Mouse (Mus musculus) stomach, postnatal 0 days (tissue): ENCODE results near the gene Fgf14. TPM values are rescaled to one million over a fixed set of nuclear protein-coding genes. Genes with fewer than 3 reads are reported as not detected.

Experiments
- ATAC-seq: fragments of 200-750 bp; cut with Nextera tagmentation; 2 replicates; pipeline ENCODE4 v1.8.0; 2017; ENCODE audit not compliant: low FRiP score, low TSS enrichment
- DNase-seq: peaks from one replicate; pipeline ENCODE4 v3.0.0-alpha.2; 2016; ENCODE audit warnings: low spot score
- H3K27ac ChIP-seq: fragments of 300-500 bp; sonication (generic); replicated peaks from 2 replicates; pipeline ENCODE4 v1.5.1; 2014; ENCODE audit warnings: mild to moderate bottlenecking, control low read depth
- H3K27me3 ChIP-seq: fragments of 300-500 bp; sonication (generic); 2 replicates; pipeline ENCODE4 v1.6.1; 2014; ENCODE audit warnings: low read length; ENCODE audit not compliant: control insufficient read depth, insufficient read depth
- H3K36me3 ChIP-seq: fragments of 300-500 bp; sonication (generic); 2 replicates; pipeline ENCODE4 v1.6.1; 2014; ENCODE audit warnings: low read length, mixed read lengths; ENCODE audit not compliant: control insufficient read depth, insufficient read depth
- H3K4me1 ChIP-seq: fragments of 300-500 bp; sonication (generic); replicated peaks from 2 replicates; pipeline ENCODE4 v1.6.1; 2014; ENCODE audit warnings: antibody characterized with exemption; ENCODE audit not compliant: control insufficient read depth, insufficient read depth
- H3K4me2 ChIP-seq: fragments of 300-500 bp; sonication (generic); replicated peaks from 2 replicates; pipeline ENCODE4 v1.6.1; 2014; ENCODE audit warnings: low read depth, mild to moderate bottlenecking, control low read depth, moderate library complexity
- H3K4me3 ChIP-seq: fragments of 300-500 bp; sonication (generic); 2 replicates; pipeline ENCODE4 v1.5.1; 2014; ENCODE audit warnings: low read depth, low read length, control low read depth
- H3K9ac ChIP-seq: fragments of 300-500 bp; sonication (generic); 2 replicates; pipeline ENCODE4 v1.6.1; 2014; ENCODE audit warnings: mild to moderate bottlenecking, low read length, control low read depth, mixed read lengths
- H3K9me3 ChIP-seq: fragments of 300-500 bp; sonication (generic); 2 replicates; pipeline ENCODE4 v1.6.1; 2016; ENCODE audit warnings: low read length; ENCODE audit not compliant: control insufficient read depth
- CTCF ChIP-seq: IDR thresholded peaks from 2 replicates; pipeline ENCODE4 v1.5.1; 2016; ENCODE audit warnings: antibody characterized with exemption, low read depth, mild to moderate bottlenecking, moderate library complexity
- EP300 ChIP-seq: optimal IDR thresholded peaks from 2 replicates; pipeline ENCODE3; 2016; ENCODE audit warnings: antibody characterized with exemption
- WGBS: fragments of 180-500 bp; shearing (Covaris S2); extraction: QIAGEN DNeasy Blood & Tissue Kit; methylation state at CpG from one replicate; pipeline ENCODE4 v1.1.7; 2014; 5-methylcytosine and 5-hydroxymethylcytosine counted together
- polyA plus RNA-seq: library from polyadenylated mRNA; unstranded; fragments of >200 nt; fragmentation: Nextera tagmentation; extraction: Ambion mirVana; gene quantifications from 2 replicates; pipeline ENCODE4 v1.2.1, GENCODE M21; 2015

Fgf14 gene
- polyA plus RNA-seq, 1 experiment from 2014 or later = 1.3 TPM

DNA sequence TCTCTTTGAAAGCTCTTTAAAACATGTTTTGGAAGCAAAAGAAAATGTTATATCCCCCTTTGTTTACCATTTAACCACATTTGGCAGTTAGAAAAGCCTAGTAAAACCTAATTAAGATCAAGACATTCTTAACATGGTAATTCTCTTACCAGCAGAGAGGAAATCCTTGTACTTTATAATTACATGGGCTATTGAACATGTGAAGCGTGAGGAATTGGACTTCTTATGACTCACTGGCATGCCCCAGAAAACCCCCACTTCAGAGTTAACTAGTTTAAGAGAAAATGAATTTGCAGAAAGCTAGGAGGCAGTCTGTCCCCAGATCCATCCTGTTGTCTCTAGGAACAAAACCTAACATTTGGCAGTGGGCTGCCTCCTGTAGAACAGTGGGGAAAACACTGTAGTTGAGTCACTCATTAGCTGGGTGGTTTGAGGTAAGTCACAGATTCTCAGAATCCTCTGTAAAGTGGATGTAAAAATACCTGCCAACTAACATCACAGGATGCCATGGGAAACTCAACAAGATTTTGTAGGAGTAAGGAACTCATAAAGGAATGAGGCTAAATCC lies 513.2 kb downstream of the Fgf14 start:
- H3K27ac ChIP-seq = no peak overlapping the region
- H3K4me1 ChIP-seq = no peaks in the 10 kb centered on the region
- 75% methylated on average over 1 of the region's 1 CpGs for WGBS
- TF ChIP-seq EP300 = no peak
- TF ChIP-seq CTCF = no peak
- no peaks in the 10 kb centered on the region for H3K27me3 ChIP-seq
- H3K4me3 ChIP-seq = no peak overlapping the region
- no peak overlapping the region for H3K9ac ChIP-seq
- H3K36me3 ChIP-seq = no peaks in the 10 kb centered on the region
- DNase-seq (no peak), ATAC-seq (no peak)
- no peaks in the 10 kb centered on the region for H3K9me3 ChIP-seq
- no peak overlapping the region for H3K4me2 ChIP-seq

DNA sequence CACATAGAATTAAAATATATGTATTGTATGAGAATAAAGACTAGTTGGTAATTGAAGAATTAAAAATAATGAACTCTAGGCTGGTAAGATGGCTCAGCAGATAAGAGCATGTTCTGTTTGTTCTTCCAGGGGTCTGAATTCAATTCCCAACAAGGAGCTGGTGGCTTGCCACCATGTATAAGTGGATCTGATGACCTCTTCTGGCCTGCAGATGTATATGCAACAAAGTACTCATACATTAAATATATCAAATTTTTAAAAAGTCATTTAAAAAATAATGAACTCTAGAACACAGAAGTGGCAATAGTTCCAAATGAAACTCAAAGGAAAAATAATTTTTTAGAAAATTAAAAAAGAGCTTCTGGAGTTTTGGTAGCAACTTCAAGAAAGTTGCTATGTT lies 529.5 kb downstream of the Fgf14 start:
- no peak overlapping the region for H3K27ac ChIP-seq
- ATAC-seq (no peak), DNase-seq (no peak)

DNA sequence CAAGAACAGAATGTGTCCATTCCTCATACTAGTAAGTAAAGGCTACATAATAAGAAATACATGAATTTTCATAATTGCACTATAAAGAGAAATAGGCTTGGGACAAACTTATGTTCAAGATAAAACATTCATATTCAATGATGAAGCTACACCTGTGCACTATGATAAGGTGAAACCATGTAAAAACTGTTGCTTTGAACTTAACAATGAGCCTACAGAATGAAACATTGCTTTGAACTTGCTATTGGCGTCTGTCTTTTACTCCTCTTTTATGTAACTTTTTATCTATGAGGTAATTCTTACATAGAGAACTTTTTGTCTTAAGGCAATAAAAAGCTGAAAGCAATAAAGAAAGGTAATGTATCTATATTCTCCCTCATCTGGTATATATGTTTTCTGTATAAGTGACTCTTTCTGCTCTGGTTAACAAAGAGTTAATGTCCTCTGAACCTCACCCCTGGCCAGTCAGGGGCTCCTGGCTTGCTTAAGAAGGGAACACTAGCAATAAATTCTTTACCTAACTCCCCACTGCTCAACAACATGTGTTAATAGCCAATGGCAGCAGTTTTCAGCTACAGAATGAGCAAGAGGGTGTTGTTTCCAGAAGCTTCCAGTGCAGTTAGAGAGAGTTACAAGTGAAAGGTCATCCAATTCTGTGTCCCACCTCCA lies 569.6 kb downstream of the Fgf14 start:
- Histone ChIP-seq H3K9ac (no peak overlapping the region), H3K36me3 (no peaks in the 10 kb centered on the region), H3K9me3 (no peaks in the 10 kb centered on the region), H3K4me1 (no peaks in the 10 kb centered on the region), H3K4me3 (no peak overlapping the region), H3K4me2 (no peak overlapping the region), H3K27me3 (no peaks in the 10 kb centered on the region), H3K27ac (no peak overlapping the region)
- ATAC-seq = no peak
- 73% methylated on average over 1 of the region's 1 CpGs for WGBS
- no peak for DNase-seq
- TF ChIP-seq EP300 (no peak), CTCF (no peak)

More for the DNA sequence above, 529.5 kb downstream of the Fgf14 start:
- TF ChIP-seq EP300 (no peak), CTCF (peak; percentile 38; the same call in 1 of the 2 replicates)
- H3K4me1 ChIP-seq = no peaks in the 10 kb centered on the region
- no peak overlapping the region for H3K9ac ChIP-seq
- H3K36me3 ChIP-seq = no peaks in the 10 kb centered on the region
- H3K27me3 ChIP-seq = no peaks in the 10 kb centered on the region
- no peaks in the 10 kb centered on the region for H3K9me3 ChIP-seq
- no peak overlapping the region for H3K4me2 ChIP-seq
- H3K4me3 ChIP-seq = no peak overlapping the region

DNA sequence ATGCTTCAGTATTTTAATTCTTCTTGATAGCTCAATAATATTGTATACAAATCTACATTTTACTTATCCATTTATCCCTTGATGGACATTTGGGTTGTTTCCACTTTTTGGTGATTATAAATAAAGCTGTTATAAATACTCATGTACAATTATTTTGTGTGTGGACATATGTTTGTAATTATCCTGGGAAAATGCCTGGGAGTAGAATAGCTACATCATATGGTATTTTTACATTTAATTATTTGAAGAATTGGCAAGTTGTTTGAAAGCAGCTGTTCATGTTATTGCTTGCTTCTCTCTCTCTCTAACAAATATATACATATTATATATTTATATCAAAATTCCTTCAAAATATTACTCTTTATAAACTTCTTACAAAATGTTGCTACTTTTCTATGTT lies 593.8 kb downstream of the Fgf14 start:
- TF ChIP-seq CTCF = no peak
- no peak for TF ChIP-seq EP300
- Histone ChIP-seq H3K9ac (no peak overlapping the region), H3K4me1 (no peaks in the 10 kb centered on the region)

DNA sequence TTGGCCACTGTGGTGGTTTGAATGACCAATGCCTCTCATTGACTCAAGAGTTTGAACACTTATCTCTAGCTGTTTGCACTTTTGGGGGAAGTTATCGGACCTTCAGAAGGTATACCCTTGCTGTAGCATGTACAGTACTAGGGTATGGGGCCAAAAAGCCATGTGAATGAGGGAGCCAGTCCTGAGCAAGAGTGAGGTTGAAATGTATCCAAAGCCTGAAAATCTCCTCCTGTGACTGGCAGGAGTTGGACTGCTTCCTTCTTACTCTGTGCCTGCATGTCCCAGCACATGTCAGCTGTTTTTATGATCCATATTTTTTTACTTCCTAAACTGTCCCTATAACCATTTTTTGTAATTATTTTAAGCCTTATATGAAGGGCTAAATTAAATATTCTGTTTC lies 632.9 kb downstream of the Fgf14 start:
- no peak overlapping the region for H3K9ac ChIP-seq
- no peaks in the 10 kb centered on the region for H3K4me1 ChIP-seq
- no peak overlapping the region for H3K4me3 ChIP-seq
- 67% methylated on average over 1 of the region's 1 CpGs for WGBS
- ATAC-seq (no peak), DNase-seq (no peak)
- no peaks in the 10 kb centered on the region for H3K27me3 ChIP-seq
- H3K36me3 ChIP-seq = no peaks in the 10 kb centered on the region
- H3K4me2 ChIP-seq = no peak overlapping the region
- H3K9me3 ChIP-seq = no peaks in the 10 kb centered on the region
- no peak overlapping the region for H3K27ac ChIP-seq
- TF ChIP-seq EP300 (no peak), CTCF (no peak)

More for the DNA sequence above, 593.8 kb downstream of the Fgf14 start:
- H3K27me3 ChIP-seq = no peaks in the 10 kb centered on the region
- no peaks in the 10 kb centered on the region for H3K9me3 ChIP-seq
- ATAC-seq (no peak), DNase-seq (no peak)
- no peaks in the 10 kb centered on the region for H3K36me3 ChIP-seq
- no peak overlapping the region for H3K27ac ChIP-seq
- H3K4me2 ChIP-seq = no peak overlapping the region
- no peak overlapping the region for H3K4me3 ChIP-seq

DNA sequence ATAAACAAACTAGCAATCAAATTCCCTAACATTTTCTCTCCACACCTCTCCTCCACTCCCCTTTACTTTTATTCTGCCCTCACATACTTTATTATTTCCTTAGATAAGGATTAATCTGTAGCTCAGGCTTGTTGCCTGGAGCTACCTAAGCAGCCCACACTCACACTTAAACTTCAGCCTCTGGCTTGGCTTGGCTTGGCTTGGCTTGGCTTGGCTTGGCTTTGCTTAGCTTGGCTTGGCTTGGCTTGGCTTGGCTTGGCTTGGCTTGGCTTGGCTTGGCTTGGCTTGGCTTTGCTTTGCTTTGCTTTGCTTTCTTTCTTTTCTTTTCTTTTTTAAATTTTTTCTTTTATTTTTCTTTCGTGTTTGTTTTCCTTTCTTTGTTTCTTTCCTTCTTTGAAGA lies 636.3 kb downstream of the Fgf14 start:
- H3K4me1 ChIP-seq = no peaks in the 10 kb centered on the region
- no peak overlapping the region for H3K4me2 ChIP-seq
- no peak for TF ChIP-seq CTCF
- no peak for TF ChIP-seq EP300
- H3K27ac ChIP-seq = no peak overlapping the region
- WGBS = 71% methylated on average over 1 of the region's 1 CpGs
- no peak overlapping the region for H3K4me3 ChIP-seq
- H3K9me3 ChIP-seq = no peaks in the 10 kb centered on the region
- H3K27me3 ChIP-seq = no peaks in the 10 kb centered on the region
- ATAC-seq (no peak), DNase-seq (no peak)
- H3K36me3 ChIP-seq = no peaks in the 10 kb centered on the region
- H3K9ac ChIP-seq = no peak overlapping the region
